Mouse (Mus musculus) kidney, adult 2 months (tissue): Measurements from ENCODE around the gene Mybbp1a.

Experiments
- CTCF ChIP-seq: fragments of 200-500 bp; conservative IDR thresholded peaks from 2 replicates; pipeline ENCODE4 v1.5.1; 2011; ENCODE audit warnings: low read depth, mild to moderate bottlenecking, control low read depth, low read length, moderate library complexity, mixed read lengths; ENCODE audit not compliant: insufficient read depth, insufficient read length
- POLR2A ChIP-seq: fragments of 200-500 bp; IDR thresholded peaks from one replicate; pipeline ENCODE4 v1.6.1; 2011; ENCODE audit warnings: low read depth, low read length, control low read depth

DNA sequence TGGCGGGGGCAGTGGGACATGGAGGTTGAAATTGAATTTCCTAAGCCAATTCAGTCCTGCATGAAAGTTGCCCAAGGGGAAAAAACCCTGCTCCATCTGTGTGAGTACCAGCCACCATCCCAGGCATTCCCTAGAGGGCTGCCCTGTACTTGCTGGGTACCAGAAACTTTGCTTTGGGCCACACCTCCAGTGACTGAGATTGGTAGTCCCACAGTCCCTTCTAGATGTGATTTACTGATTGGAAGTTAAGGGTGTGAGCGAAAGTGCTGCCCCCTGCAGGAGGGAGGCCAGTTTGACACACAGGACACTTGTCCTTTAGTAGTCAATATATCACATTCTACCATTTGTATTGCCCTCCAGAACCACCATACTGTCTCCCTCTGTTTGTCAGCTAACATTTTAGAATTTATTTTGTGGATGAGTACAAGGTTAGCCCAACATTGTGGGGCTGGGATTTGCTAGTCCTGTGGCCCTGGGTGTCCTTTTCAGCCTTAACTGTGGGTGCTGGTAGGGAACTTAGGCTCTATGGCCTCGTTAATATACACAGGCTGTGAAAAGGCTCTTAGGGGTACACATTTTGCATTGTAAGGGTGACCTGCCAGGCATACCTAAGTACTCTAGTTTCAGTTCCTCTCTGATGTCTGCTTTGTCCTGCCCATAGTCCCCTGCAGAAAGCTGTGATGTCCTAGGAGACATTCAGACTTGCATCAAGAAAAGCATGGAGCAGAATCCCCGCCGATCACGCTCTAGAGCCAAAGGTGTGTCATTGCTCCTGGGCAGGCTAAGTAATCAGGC, 5.4 kb downstream of the Mybbp1a start:
- TF ChIP-seq CTCF (peak; percentile 83), POLR2A (no peak)
